Mouse (Mus musculus) hindbrain, embryonic 10.5 days (tissue): ENCODE measurements around the gene Isg20l2. TPM values are rescaled to one million over a fixed set of nuclear protein-coding genes. Genes with fewer than 3 reads are reported as not detected.

Experiments used
- DNase-seq: peaks from one replicate; pipeline ENCODE4 v3.0.0-alpha.2; 2017; ENCODE audit warnings: low spot score
- H3K27ac ChIP-seq: fragments of 300-500 bp; sonication (generic); 2 replicates; pipeline ENCODE4 v1.5.1; 2016; ENCODE audit warnings: mild to moderate bottlenecking, moderate library complexity
- H3K27me3 ChIP-seq: fragments of 300-500 bp; sonication (generic); 2 replicates; pipeline ENCODE4 v1.6.1; 2016; ENCODE audit warnings: mild to moderate bottlenecking; ENCODE audit not compliant: poor library complexity, insufficient read depth, severe bottlenecking
- H3K36me3 ChIP-seq: fragments of 300-500 bp; sonication (generic); 2 replicates; pipeline ENCODE4 v1.6.1; 2016; ENCODE audit warnings: mild to moderate bottlenecking, moderate library complexity
- H3K4me1 ChIP-seq: fragments of 300-500 bp; sonication (generic); replicated peaks from 2 replicates; pipeline ENCODE4 v1.6.1; 2016; ENCODE audit warnings: mild to moderate bottlenecking
- H3K4me3 ChIP-seq: fragments of 300-500 bp; sonication (generic); 2 replicates; pipeline ENCODE4 v1.5.1; 2016; ENCODE audit warnings: mild to moderate bottlenecking, moderate library complexity
- H3K9me3 ChIP-seq: fragments of 300-500 bp; sonication (generic); 2 replicates; pipeline ENCODE4 v1.6.1; 2016; ENCODE audit warnings: mild to moderate bottlenecking, moderate library complexity
- WGBS: fragments of 180-500 bp; shearing (Covaris S2); methylation state at CpG from one replicate; pipeline ENCODE4 v1.1.7; 2016; 5-methylcytosine and 5-hydroxymethylcytosine counted together
- polyA plus RNA-seq: library from polyadenylated mRNA; unstranded; fragments of >200 nt; fragmentation: Nextera tagmentation; extraction: Ambion mirVana; gene quantifications from 2 replicates; pipeline ENCODE4 v1.2.1, GENCODE M21; 2016

Isg20l2 gene
- polyA plus RNA-seq, 1 experiment from 2014 or later, result 73.3 TPM

DNA sequence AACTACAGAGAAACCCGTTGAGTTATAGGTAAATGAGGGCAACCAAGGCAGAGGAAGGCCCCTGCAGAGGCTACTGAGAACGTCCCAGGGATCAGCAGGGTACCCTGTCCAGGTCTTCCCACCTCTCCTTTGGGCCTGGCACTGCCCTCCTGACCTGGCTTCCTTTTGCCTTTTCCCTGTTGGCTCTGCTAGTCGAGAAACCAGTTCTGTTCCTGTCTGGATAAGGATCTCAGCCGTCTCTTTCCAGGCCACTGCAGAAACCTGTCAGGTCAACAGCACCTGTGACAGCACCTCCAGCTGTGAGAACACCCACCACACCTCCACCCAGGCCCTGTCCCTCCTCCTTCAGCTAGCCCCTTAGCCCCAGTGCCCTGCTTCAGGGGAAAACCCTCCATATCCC is 28.4 kb downstream of the Isg20l2 start:
- Histone ChIP-seq H3K9me3 (no peaks in the 10 kb centered on the region), H3K27ac (peak overlapping the region; percentile 94), H3K27me3 (no peaks in the 10 kb centered on the region), H3K4me3 (peak overlapping the region; percentile 57), H3K36me3 (peaks cover 19% of the 10 kb centered on the region), H3K4me1 (peaks cover 52% of the 10 kb centered on the region)
- DNase-seq, result no peak
- WGBS, result 15% methylated on average over 4 of the region's 4 CpGs

DNA sequence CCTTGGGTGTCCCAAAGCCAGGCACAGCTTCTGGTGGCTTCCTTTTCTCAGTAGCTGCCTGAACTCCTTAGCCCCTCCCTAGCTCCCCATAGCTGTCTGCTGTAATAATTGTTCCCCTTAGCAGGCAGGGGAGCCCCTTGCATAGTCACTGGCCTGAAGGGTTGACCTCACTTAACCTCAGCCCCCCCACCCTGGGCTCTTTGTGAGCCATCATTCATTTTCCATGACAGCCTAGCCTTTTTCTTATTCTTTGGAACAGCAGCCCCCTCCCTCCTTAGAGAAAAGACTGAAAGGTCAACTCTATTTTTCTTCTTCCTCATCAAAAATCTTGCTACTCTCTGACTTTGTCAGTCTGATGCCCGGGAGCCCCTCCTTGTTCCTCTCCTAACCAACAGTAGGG is 28.9 kb downstream of the Isg20l2 start:
- 27% methylated on average over 1 of the region's 1 CpGs for WGBS
- Histone ChIP-seq H3K27ac (peak overlapping the region; percentile 94), H3K4me3 (peak overlapping the region; percentile 57), H3K9me3 (no peaks in the 10 kb centered on the region), H3K27me3 (no peaks in the 10 kb centered on the region), H3K4me1 (peaks cover 50% of the 10 kb centered on the region), H3K36me3 (peaks cover 14% of the 10 kb centered on the region)
- DNase-seq, result peak; percentile 75

DNA sequence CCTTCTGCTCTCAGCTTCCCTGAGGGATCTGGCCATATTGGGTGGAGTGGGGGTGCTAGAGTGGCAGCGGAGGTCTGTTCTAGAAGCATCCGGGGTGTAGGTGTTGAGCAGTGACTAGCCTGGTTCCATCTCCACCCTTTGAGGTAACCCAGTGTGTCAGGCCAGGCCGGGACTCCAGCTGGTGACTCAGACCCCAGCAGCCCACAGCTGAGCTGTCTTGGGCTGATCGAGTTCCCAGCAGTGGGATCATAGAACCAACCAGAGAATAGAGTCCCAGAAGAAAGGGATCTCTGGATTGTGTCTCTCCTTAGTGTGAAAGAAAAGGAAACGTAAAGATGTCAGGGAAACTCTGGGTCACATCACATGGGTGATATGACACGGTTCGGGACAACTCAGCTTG is 29.3 kb downstream of the Isg20l2 start:
- peaks cover 50% of the 10 kb centered on the region for H3K4me1 ChIP-seq
- WGBS, result 44% methylated on average over 7 of the region's 7 CpGs
- H3K9me3 ChIP-seq, result no peaks in the 10 kb centered on the region
- H3K36me3 ChIP-seq, result peaks cover 10% of the 10 kb centered on the region
- peak overlapping the region; percentile 94 for H3K27ac ChIP-seq
- H3K27me3 ChIP-seq, result no peaks in the 10 kb centered on the region
- no peak for DNase-seq
- H3K4me3 ChIP-seq, result peak overlapping the region; percentile 57; the same call in 1 of the 2 replicates

DNA sequence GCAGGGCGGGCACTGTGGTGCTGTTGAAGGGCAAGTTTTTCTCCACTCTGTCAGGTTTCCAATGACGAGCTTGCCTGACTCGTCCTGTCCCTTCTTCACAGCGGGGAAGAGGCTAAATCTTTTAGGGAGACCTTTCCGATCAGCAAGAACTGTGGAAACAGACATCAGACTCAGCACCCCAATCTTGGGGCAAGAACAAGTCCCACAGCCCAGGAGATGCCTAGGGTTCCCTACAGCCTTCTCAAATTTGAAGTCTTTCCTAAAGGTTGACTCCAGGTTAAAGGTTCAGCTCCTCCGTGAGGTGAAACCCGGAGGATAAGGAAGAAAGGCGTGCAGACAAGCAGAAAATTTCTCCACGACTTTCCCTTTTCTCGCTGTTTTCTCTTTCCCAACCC is 30.1 kb downstream of the Isg20l2 start:
- 3% methylated on average over 10 of the region's 10 CpGs for WGBS
- no peaks in the 10 kb centered on the region for H3K27me3 ChIP-seq
- no peak for DNase-seq
- H3K36me3 ChIP-seq, result peaks cover 2% of the 10 kb centered on the region; the same call in 1 of the 2 replicates
- H3K9me3 ChIP-seq, result no peaks in the 10 kb centered on the region
- H3K27ac ChIP-seq, result peak overlapping the region; percentile 94
- H3K4me1 ChIP-seq, result peaks cover 50% of the 10 kb centered on the region
- peak overlapping the region; percentile 57 for H3K4me3 ChIP-seq

DNA sequence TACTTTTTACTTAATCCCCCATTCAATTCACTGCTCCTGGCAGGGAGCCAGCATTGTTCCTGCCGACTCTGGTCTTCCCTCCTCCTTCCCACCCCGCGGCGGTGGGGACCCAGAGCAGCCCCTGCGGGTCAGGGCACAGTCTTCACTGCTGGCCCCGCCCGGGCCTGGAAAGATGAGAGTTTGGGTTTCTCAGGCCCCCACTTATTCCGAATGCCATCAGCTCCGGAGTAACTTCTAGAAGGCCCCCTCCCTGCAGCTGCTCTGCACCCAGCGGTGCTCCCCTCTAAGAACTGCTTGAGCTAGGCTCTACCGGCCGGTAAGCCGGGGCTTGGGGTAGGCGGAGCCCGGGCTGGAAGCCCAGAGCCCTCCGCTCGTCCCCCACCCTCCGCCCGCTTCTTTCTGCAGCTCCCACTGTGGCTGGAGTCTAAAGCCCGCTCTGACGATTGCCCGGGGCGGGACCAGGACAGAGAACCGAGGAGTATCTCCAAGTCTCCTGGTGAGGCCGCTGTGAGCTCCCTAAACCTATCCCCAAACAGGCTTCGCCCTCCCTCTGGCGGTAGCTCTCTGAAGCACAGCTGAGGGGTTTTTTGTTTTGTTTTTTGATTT is 30.6 kb downstream of the Isg20l2 start:
- WGBS, result under 1% methylated on average over 27 of the region's 27 CpGs

DNA sequence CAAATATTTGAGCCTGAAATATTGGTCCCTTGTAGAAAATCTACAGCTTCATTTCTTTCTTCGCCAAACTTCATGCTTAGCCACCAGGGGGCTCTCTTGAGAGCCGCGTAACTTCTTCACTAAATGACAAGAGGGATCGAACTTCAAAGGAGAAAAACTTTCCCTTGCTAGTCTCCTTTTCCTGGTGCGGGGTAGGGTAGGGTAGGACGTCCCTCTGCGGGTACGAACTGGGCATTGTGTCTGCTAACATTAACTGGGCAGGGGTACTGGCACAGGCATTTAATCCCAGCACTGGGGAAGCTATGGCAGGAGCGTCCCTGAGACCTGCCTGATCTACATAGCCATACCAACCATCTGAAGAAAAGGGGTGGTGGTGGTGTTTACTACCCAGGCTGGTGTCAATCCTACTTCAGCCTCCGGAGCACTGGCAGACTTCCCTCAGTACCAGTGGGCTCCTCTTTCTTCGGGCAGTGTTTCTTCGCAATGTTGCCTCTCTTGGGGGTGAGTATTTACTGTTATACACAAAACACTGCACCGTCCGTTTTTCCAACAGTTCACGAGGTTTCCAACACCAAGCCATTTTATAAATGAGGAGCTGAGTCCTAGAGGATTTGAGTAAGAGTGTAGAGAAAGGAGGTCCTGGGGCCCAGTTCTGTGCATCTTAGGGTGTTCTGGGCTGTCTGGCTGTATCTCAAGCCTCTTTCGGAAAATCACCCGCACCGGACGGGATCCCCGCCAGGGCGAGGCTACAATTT is 40.2 kb downstream of the Isg20l2 start:
- DNase-seq, result peak; percentile 80
- peaks cover 5% of the 10 kb centered on the region; the same call in 1 of the 2 replicates for H3K27me3 ChIP-seq
- H3K4me1 ChIP-seq, result peaks cover 58% of the 10 kb centered on the region
- H3K27ac ChIP-seq, result peak overlapping the region; percentile 95
- H3K9me3 ChIP-seq, result no peaks in the 10 kb centered on the region
- peaks cover 22% of the 10 kb centered on the region for H3K36me3 ChIP-seq
- H3K4me3 ChIP-seq, result peak overlapping the region; percentile 87
- WGBS, result under 1% methylated on average over 21 of the region's 21 CpGs

More for the DNA sequence above, 30.6 kb downstream of the Isg20l2 start:
- peak overlapping the region; percentile 94 for H3K27ac ChIP-seq
- H3K4me3 ChIP-seq, result peak overlapping the region; percentile 57
- no peaks in the 10 kb centered on the region for H3K27me3 ChIP-seq
- no peaks in the 10 kb centered on the region for H3K9me3 ChIP-seq
- DNase-seq, result peak; percentile 95
- H3K4me1 ChIP-seq, result peaks cover 50% of the 10 kb centered on the region
- H3K36me3 ChIP-seq, result no peaks in the 10 kb centered on the region

DNA sequence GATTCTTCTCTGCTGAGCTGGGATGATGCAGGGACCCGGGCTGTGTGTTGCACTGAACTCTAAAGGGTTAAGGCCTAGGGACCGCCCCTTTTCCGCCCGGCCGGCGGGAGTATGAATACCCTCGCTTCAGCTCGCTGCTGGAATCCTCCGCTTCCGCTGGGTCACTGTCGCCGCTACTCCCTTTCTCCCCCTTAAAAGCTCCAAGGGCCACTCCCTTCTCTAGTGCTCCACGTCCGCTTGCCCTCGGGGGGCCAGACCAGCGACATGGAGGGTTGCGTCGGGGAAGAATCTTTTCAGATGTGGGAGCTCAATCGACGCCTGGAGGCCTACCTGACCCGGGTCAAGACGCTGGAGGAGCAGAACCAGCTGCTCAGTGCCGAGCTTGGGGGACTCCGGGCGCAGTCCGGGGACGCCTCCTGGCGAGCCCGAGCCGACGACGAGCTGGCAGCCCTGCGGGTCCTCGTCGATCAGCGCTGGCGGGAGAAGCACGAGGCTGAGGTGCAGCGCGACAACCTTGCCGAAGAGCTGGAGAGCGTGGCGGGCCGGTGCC is 40.9 kb downstream of the Isg20l2 start, which contains the start of gene Nes:
Gene Nes, plus strand, starts transcription at position 140 of the 550 bp plus-strand sequence.
- H3K9me3 ChIP-seq, result no peaks in the 10 kb centered on the region
- H3K4me3 ChIP-seq, result peak within 1 kb of the TSS; percentile 87
- DNase-seq, result peak; percentile 93
- WGBS, result under 1% methylated on average over 44 of the region's 44 CpGs
- H3K27me3 ChIP-seq, result peaks cover 5% of the 10 kb centered on the region; the same call in 1 of the 2 replicates
- H3K27ac ChIP-seq, result peak within 1 kb of the TSS; percentile 95
- H3K4me1 ChIP-seq, result peaks cover 64% of the 10 kb centered on the region
- H3K36me3 ChIP-seq, result peaks cover 29% of the 10 kb centered on the region

DNA sequence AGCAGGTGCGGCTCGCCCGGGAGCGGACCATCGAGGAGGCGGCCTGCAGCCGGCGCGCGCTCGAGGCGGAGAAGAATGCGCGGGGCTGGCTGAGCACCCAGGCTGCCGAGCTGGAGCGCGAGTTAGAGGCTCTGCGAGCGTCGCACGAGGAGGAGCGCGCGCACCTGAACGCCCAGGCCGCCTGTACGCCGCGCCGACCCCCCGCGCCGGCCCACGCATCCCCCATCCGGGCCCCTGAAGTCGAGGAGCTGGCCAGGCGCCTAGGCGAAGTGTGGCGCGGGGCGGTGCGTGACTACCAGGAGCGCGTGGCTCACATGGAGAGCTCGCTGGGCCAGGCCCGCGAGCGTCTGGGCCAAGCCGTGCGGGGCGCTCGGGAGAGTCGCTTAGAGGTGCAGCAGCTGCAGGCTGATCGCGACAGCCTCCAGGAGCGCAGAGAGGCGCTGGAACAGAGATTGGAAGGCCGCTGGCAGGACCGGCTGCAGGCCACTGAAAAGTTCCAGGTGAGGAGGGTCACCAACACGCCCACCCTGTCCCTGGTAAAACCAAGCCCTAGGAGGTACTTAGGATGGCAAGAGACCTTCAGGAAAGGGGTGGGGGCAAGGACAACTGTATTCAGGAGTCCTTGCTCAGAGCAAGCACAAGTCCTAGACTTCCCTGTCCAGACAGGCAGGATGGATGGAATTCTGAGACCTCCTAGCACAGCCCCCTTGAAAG is 41.5 kb downstream of the Isg20l2 start:
- no peaks in the 10 kb centered on the region for H3K9me3 ChIP-seq
- peaks cover 64% of the 10 kb centered on the region for H3K4me1 ChIP-seq
- H3K36me3 ChIP-seq, result peaks cover 35% of the 10 kb centered on the region
- H3K4me3 ChIP-seq, result peak overlapping the region; percentile 87
- H3K27ac ChIP-seq, result peak overlapping the region; percentile 95
- under 1% methylated on average over 60 of the region's 60 CpGs for WGBS
- peaks cover 5% of the 10 kb centered on the region; the same call in 1 of the 2 replicates for H3K27me3 ChIP-seq
- DNase-seq, result peak; percentile 51

DNA sequence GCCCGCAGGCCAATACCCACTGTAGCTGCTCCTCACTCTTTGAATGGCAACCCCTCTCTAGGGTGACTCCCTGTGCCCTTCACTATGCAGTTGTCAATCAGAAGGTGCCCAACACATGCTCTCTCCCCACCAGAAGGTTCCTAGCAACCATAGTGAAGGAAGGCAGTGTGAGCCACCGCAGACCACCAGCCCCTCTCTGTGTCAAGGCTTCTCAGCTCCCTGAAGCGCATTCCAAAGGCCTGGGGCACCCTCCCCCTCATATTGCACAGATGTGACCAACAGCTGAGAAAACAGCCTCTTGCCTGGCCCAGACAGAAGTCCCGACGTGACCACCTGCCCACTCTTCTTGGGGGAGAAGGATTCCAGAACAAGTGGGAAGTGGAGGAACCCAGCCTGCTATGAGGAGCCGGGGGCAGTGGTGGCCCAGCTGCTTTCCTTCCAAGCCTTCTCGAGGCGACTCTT is 42.1 kb downstream of the Isg20l2 start:
- WGBS, result 5% methylated on average over 8 of the region's 8 CpGs
- DNase-seq, result peak; percentile 72
- H3K4me1 ChIP-seq, result peaks cover 66% of the 10 kb centered on the region
- H3K36me3 ChIP-seq, result peaks cover 41% of the 10 kb centered on the region
- peak overlapping the region; percentile 95 for H3K27ac ChIP-seq
- no peaks in the 10 kb centered on the region for H3K9me3 ChIP-seq
- peak overlapping the region; percentile 87 for H3K4me3 ChIP-seq
- H3K27me3 ChIP-seq, result peaks cover 5% of the 10 kb centered on the region; the same call in 1 of the 2 replicates

DNA sequence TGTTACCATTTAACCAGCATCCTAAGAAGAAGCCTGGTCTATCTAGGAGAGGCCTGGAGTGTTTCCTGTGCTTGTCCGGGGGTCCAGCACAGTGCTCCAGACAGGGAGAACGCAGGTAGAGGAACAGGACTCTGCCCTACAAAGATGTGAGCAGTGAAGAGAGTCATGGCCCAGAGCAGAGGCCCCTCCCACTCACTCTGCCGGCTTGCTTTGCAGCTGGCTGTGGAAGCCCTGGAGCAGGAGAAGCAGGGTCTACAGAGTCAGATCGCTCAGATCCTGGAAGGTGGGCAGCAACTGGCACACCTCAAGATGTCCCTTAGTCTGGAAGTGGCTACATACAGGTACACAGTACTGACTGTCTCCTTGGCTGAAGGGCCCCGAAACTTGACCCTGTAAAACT is 42.7 kb downstream of the Isg20l2 start:
- H3K27ac ChIP-seq, result peak overlapping the region; percentile 95
- peaks cover 46% of the 10 kb centered on the region for H3K36me3 ChIP-seq
- peak overlapping the region; percentile 87 for H3K4me3 ChIP-seq
- H3K4me1 ChIP-seq, result peaks cover 71% of the 10 kb centered on the region
- H3K9me3 ChIP-seq, result no peaks in the 10 kb centered on the region
- WGBS, result 16% methylated on average over 5 of the region's 5 CpGs
- H3K27me3 ChIP-seq, result peaks cover 5% of the 10 kb centered on the region; the same call in 1 of the 2 replicates
- peak; percentile 46 for DNase-seq

DNA sequence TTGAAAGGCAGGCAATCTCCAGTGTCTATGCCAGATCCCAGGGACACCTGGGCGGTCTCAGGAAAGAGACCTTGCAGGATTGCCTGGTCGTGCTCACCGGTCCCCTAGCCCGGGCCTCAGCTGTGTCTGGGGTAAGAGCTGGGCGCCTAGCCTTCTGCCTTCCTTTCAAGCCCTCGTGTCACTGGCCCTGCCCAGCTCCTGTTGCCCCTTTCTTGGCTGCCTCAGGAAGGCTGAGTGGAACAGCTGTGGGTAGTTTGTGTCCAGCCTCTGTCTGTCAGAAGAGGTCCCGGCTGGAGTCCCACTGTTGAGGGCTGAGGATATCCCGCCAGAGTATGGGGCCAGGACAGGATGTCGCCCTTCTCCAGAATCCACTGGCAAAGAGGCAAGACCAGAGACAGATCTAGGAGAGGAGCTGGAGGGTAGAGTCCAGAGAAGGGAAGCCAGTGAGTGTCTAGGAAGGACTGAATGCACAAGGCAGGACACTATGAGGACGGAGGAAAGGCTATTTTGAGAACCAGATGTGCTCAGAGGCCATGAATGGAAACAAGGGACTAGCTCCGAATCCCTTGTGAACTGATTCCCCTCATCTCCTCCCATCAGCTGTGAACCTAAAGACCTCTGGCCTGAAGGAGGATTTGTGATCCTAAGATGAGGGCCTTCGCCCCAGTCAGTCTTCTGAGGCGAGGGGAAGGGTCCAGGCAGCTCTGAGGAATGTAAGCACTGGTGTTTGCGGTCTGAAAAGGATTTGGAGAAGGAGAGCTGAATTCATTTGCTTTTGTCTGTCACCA is 43.7 kb downstream of the Isg20l2 start:
- 0 out of 2 replicates have a peak, but pooled peaks cover 3% of the 10 kb centered on the region for H3K27me3 ChIP-seq
- DNase-seq, result no peak
- peaks cover 56% of the 10 kb centered on the region for H3K36me3 ChIP-seq
- WGBS, result 14% methylated on average over 14 of the region's 14 CpGs
- peak overlapping the region; percentile 95 for H3K27ac ChIP-seq
- H3K9me3 ChIP-seq, result no peaks in the 10 kb centered on the region
- peak overlapping the region; percentile 87 for H3K4me3 ChIP-seq
- H3K4me1 ChIP-seq, result peaks cover 81% of the 10 kb centered on the region
